In genomic region chr7:99382088-99383000, GRCm38 (mm10) we compare ENCODE assay signal across 8 mouse cellular contexts. TPM values are rescaled to one million over a fixed set of nuclear protein-coding genes. Genes with fewer than 3 reads are reported as not detected.
A peak's percentile ranks its signal among the peaks of the same experiment; 100 is the strongest.
DNase-seq lines count a peak whose midpoint lies in the region; ATAC-seq and TF ChIP-seq lines count a peak whose summit lies in the region.

No protein-coding gene starts in this region.

- DNase-seq in adrenal gland, adult 2 months, result peak; percentile 47
- no peak for DNase-seq in adrenal gland, postnatal 36 days
- no peak for DNase-seq in limb, embryonic 10.5 days (ENCODE audit: low spot score)
- no peak for DNase-seq in MN1 (ENCODE audit: low spot score)
- no peak for DNase-seq in gastrocnemius, postnatal 14 days

- ATAC-seq in forebrain, embryonic 16.5 days, result no peak
- ATAC-seq in midbrain, embryonic 16.5 days, result peak; percentile 1; the same call in 1 of the 2 replicates

- H3K4me2 ChIP-seq in forebrain, embryonic 16.5 days (ENCODE audit: low read length), result peak overlapping the region; percentile 65
- H3K4me2 ChIP-seq in midbrain, embryonic 16.5 days (ENCODE audit: low read length), result peak overlapping the region; percentile 92

- H3K4me1 ChIP-seq in E14TG2a.4 (replicated peaks; ENCODE audit: low read depth, low read length), result peaks cover 31% of the 10 kb centered on the region
- peaks cover 37% of the 10 kb centered on the region for H3K4me1 ChIP-seq in forebrain, embryonic 16.5 days (replicated peaks; ENCODE audit: control insufficient read depth, insufficient read depth, low read length)
- peaks cover 68% of the 10 kb centered on the region for H3K4me1 ChIP-seq in limb, embryonic 10.5 days
- peaks cover 40% of the 10 kb centered on the region for H3K4me1 ChIP-seq in midbrain, embryonic 16.5 days (ENCODE audit: control insufficient read depth, insufficient read depth, low read length)

- TF ChIP-seq CTCF in E14TG2a.4 (conservative IDR thresholded peaks at IDR 0.05; ENCODE audit: low read length), result no peak

- H3K4me3 ChIP-seq in E14TG2a.4 (replicated peaks; ENCODE audit: low read length), result peak overlapping the region; percentile 81
- H3K4me3 ChIP-seq in forebrain, embryonic 16.5 days (replicated peaks; ENCODE audit: low read length), result peak overlapping the region; percentile 90
- H3K4me3 ChIP-seq in limb, embryonic 10.5 days, result peak overlapping the region; percentile 69
- peak overlapping the region; percentile 83 for H3K4me3 ChIP-seq in midbrain, embryonic 16.5 days (ENCODE audit: low read depth, low read length)

- 10% methylated on average over 30 of the region's 30 CpGs for WGBS in forebrain, embryonic 16.5 days
- WGBS in limb, embryonic 10.5 days, result 14% methylated on average over 30 of the region's 30 CpGs
- 8% methylated on average over 30 of the region's 30 CpGs for WGBS in midbrain, embryonic 16.5 days

- H3K27ac ChIP-seq in forebrain, embryonic 16.5 days (ENCODE audit: low read length), result 0 out of 2 replicates have a peak overlapping the region, but pooled peaks have one; percentile 31
- peak overlapping the region; percentile 98 for H3K27ac ChIP-seq in limb, embryonic 10.5 days
- peak overlapping the region; percentile 85 for H3K27ac ChIP-seq in midbrain, embryonic 16.5 days (ENCODE audit: low read length)

- peaks cover 94% of the 10 kb centered on the region for H3K27me3 ChIP-seq in E14TG2a.4 (ENCODE audit: insufficient read depth, low read length)
- H3K27me3 ChIP-seq in forebrain, embryonic 16.5 days (replicated peaks; ENCODE audit: control insufficient read depth, insufficient read depth, low read length), result no peaks in the 10 kb centered on the region
- H3K27me3 ChIP-seq in limb, embryonic 10.5 days (ENCODE audit: low read depth, poor library complexity, severe bottlenecking), result peaks cover 23% of the 10 kb centered on the region
- H3K27me3 ChIP-seq in midbrain, embryonic 16.5 days (ENCODE audit: control insufficient read depth, insufficient read depth, low read depth, low read length), result no peaks in the 10 kb centered on the region

- H3K36me3 ChIP-seq in E14TG2a.4 (ENCODE audit: insufficient read depth, low read length), result no peaks in the 10 kb centered on the region
- H3K36me3 ChIP-seq in forebrain, embryonic 16.5 days (ENCODE audit: control insufficient read depth, insufficient read depth), result no peaks in the 10 kb centered on the region
- peaks cover 1% of the 10 kb centered on the region; the same call in 1 of the 2 replicates for H3K36me3 ChIP-seq in limb, embryonic 10.5 days
- H3K36me3 ChIP-seq in midbrain, embryonic 16.5 days (ENCODE audit: control insufficient read depth, insufficient read depth, low read length), result no peaks in the 10 kb centered on the region; the same call in 1 of the 2 replicates

- intact Hi-C loops in gastrocnemius, postnatal 14 days (cut with DNase I; ENCODE audit: low total_unique reads), result no loop called here

- H3K9me3 ChIP-seq in E14TG2a.4 (ENCODE audit: low read length), result no peaks in the 10 kb centered on the region; the same call in 1 of the 2 replicates
- H3K9me3 ChIP-seq in forebrain, embryonic 16.5 days (ENCODE audit: control insufficient read depth, low read length), result no peaks in the 10 kb centered on the region
- no peaks in the 10 kb centered on the region for H3K9me3 ChIP-seq in limb, embryonic 10.5 days (replicated peaks)
- H3K9me3 ChIP-seq in midbrain, embryonic 16.5 days (replicated peaks; ENCODE audit: control insufficient read depth, low read length, poor library complexity, severe bottlenecking), result no peaks in the 10 kb centered on the region

- H3K9ac ChIP-seq in forebrain, embryonic 16.5 days (replicated peaks; ENCODE audit: low read depth, low read length), result peak overlapping the region; percentile 82
- peak overlapping the region; percentile 94 for H3K9ac ChIP-seq in midbrain, embryonic 16.5 days (ENCODE audit: low read depth, low read length)

RNA-seq across cellular contexts. Expression of gene Gdpd5, which starts 1.1 kb away (rescaled TPM):
- total RNA-seq in adrenal gland, adult 2 months (2021), result 10 to 100 TPM in 1 of 2 experiments, 1 to 10 TPM in 1; 7.2 to 12.9 TPM
- polyA plus RNA-seq in adrenal gland, adult 2 months (2012; rRNA removed), result 26.6 TPM in 2 replicates
- total RNA-seq in adrenal gland, postnatal 36 days (2021), result 1 to 10 TPM; 7.5 to 7.6 TPM
- polyA plus RNA-seq in forebrain, embryonic 16.5 days (2015; fragmentation: Nextera tagmentation; extraction: Ambion mirVana), result 45.2 and 48.0 TPM in 2 replicates
- polyA plus RNA-seq in limb, embryonic 10.5 days (2016; fragmentation: Nextera tagmentation; extraction: Ambion mirVana), result 9.9 and 12.3 TPM in 2 replicates
- polyA plus RNA-seq in midbrain, embryonic 16.5 days (2015; fragmentation: Nextera tagmentation; extraction: Ambion mirVana), result 45.0 and 55.6 TPM in 2 replicates
- total RNA-seq in gastrocnemius, postnatal 14 days (2021), result 1 to 10 TPM; 7.4 to 8.5 TPM

RNA-seq across cellular contexts. Expression of gene Serpinh1, which starts 29.3 kb away (rescaled TPM):
- total RNA-seq in adrenal gland, adult 2 months (2021), result 100 to 1,000 TPM; 276 to 356 TPM
- polyA plus RNA-seq in adrenal gland, adult 2 months (2012; rRNA removed), result 358 and 377 TPM in 2 replicates
- 100 to 1,000 TPM; 266 to 469 TPM for total RNA-seq in adrenal gland, postnatal 36 days (2021)
- 201 and 257 TPM in 2 replicates for polyA plus RNA-seq in forebrain, embryonic 16.5 days (2015; fragmentation: Nextera tagmentation; extraction: Ambion mirVana)
- polyA plus RNA-seq in limb, embryonic 10.5 days (2016; fragmentation: Nextera tagmentation; extraction: Ambion mirVana), result 1,171 and 1,177 TPM in 2 replicates
- 185 and 203 TPM in 2 replicates for polyA plus RNA-seq in midbrain, embryonic 16.5 days (2015; fragmentation: Nextera tagmentation; extraction: Ambion mirVana)
- 100 to 1,000 TPM; 190 to 248 TPM for total RNA-seq in gastrocnemius, postnatal 14 days (2021)

Comparison
In these comparisons a context has a peak if more than half of its experiments do, and no peak if none do; other contexts are left out.
1. H3K27ac ChIP-seq: peak in every context shown above with its lines; median percentile 98 in limb, embryonic 10.5 days; 85 in midbrain, embryonic 16.5 days; 31 in forebrain, embryonic 16.5 days.